Mouse (Mus musculus) midbrain, embryonic 13.5 days (tissue): ENCODE data around the gene Arhgdig. TPM values are rescaled to one million over a fixed set of nuclear protein-coding genes. Genes with fewer than 3 reads are reported as not detected.
A peak's percentile ranks its signal among the peaks of the same experiment; 100 is the strongest.

Experiments used
- ATAC-seq: fragments of 200-750 bp; cut with Nextera tagmentation; 2 replicates; pipeline ENCODE4 v1.8.0; 2017; ENCODE audit warnings: mild to moderate bottlenecking, moderate TSS enrichment, moderate library complexity
- H3K27ac ChIP-seq: fragments of 300-500 bp; sonication (generic); 2 replicates; pipeline ENCODE4 v1.5.1; 2015; ENCODE audit warnings: inconsistent platforms, mild to moderate bottlenecking, moderate library complexity
- H3K27me3 ChIP-seq: fragments of 300-500 bp; sonication (generic); 2 replicates; pipeline ENCODE4 v1.6.1; 2015; ENCODE audit warnings: mild to moderate bottlenecking, inconsistent platforms
- H3K36me3 ChIP-seq: fragments of 300-500 bp; sonication (generic); 2 replicates; pipeline ENCODE4 v1.6.1; 2015; ENCODE audit warnings: mild to moderate bottlenecking, inconsistent platforms
- H3K4me1 ChIP-seq: fragments of 300-500 bp; sonication (generic); replicated peaks from 2 replicates; pipeline ENCODE4 v1.6.1; 2015; ENCODE audit warnings: inconsistent platforms
- H3K4me2 ChIP-seq: fragments of 300-500 bp; sonication (generic); replicated peaks from 2 replicates; pipeline ENCODE4 v1.6.1; 2015; ENCODE audit warnings: moderate library complexity, mild to moderate bottlenecking, inconsistent platforms
- H3K4me3 ChIP-seq: fragments of 300-500 bp; sonication (generic); replicated peaks from 2 replicates; pipeline ENCODE4 v1.5.1; 2015; ENCODE audit warnings: mild to moderate bottlenecking, inconsistent platforms
- H3K9ac ChIP-seq: fragments of 300-500 bp; sonication (generic); replicated peaks from 2 replicates; pipeline ENCODE4 v1.6.1; 2015; ENCODE audit warnings: mild to moderate bottlenecking, inconsistent platforms
- H3K9me3 ChIP-seq: fragments of 300-500 bp; sonication (generic); 2 replicates; pipeline ENCODE4 v1.6.1; 2016; ENCODE audit warnings: mild to moderate bottlenecking, inconsistent platforms
- WGBS: fragments of 180-500 bp; shearing (Covaris S2); methylation state at CpG from one replicate; pipeline ENCODE4 v1.1.7; 2015; 5-methylcytosine and 5-hydroxymethylcytosine counted together
- polyA plus RNA-seq: library from polyadenylated mRNA; unstranded; fragments of >200 nt; fragmentation: Nextera tagmentation; extraction: Ambion mirVana; gene quantifications from 2 replicates; pipeline ENCODE4 v1.2.1, GENCODE M21; 2015

Gene Arhgdig
- 28.1 and 28.3 TPM in 2 replicates for polyA plus RNA-seq

GRCm38 (mm10) chr17:26207686-26208085 lies at the start of gene Arhgdig:
Arhgdig (minus strand) TSS chr17:26207786.
- no peak within 1 kb of the TSS for H3K4me3 ChIP-seq
- peaks cover 3% of the 10 kb centered on the region; the same call in 1 of the 2 replicates for H3K36me3 ChIP-seq
- no peak within 1 kb of the TSS for H3K9ac ChIP-seq
- WGBS: 87% methylated on average over 12 of the region's 12 CpGs
- no peak for ATAC-seq
- no peak within 1 kb of the TSS for H3K27ac ChIP-seq
- H3K9me3 ChIP-seq: no peaks in the 10 kb centered on the region
- peaks cover 10% of the 10 kb centered on the region for H3K4me1 ChIP-seq
- H3K4me2 ChIP-seq: no peak within 1 kb of the TSS
- H3K27me3 ChIP-seq: peaks cover 30% of the 10 kb centered on the region

DNA sequence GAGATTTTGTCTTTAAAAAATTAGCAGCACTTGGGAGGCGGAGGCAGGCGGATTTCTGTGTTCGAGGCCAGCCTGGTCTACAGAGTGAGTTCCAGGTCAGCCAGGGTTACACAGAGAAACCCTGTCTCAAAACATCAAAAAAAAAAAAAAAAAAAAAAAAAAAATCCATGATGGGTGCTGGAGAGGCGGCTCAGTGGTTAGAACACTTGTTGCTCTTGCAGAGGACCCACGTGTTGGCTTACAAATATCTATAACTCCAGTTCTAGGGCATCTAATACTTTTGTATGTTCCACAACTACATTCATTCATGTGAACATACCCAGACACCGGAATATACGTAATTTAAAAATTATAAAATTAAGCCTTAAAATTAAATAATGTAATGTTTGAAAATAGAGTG lies 47.7 kb upstream of the Arhgdig start:
- no peak overlapping the region for H3K9ac ChIP-seq
- 96% methylated on average over 7 of the region's 7 CpGs for WGBS

DNA sequence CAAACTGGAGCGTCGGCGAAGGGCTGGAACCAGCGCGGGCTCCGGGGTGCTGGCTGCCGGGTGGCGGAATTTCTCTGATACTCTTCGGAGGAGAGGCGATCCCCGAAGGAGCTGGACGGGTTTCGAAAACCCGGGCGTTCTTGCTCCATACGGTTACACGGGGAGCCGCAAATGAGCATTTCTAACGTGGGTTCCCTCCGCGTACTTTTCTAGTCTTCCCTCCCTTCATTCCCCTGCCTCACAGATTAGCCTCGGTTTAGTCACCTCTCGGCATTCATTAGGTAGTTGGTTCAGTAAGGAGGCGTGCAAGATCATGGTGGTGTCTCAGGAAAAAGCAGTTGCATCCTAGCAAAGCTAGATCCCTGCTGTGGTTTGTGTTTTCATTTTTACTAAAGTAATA lies 45.8 kb upstream of the Arhgdig start:
- Histone ChIP-seq H3K9ac (peak overlapping the region; percentile 99), H3K27me3 (no peaks in the 10 kb centered on the region), H3K4me3 (peak overlapping the region; percentile 98), H3K4me2 (peak overlapping the region; percentile 79), H3K4me1 (peaks cover 17% of the 10 kb centered on the region), H3K27ac (peak overlapping the region; percentile 99), H3K9me3 (no peaks in the 10 kb centered on the region), H3K36me3 (peaks cover 21% of the 10 kb centered on the region)
- WGBS: under 1% methylated on average over 24 of the region's 24 CpGs
- no peak for ATAC-seq

More for the DNA sequence above, 47.7 kb upstream of the Arhgdig start:
- no peak overlapping the region for H3K4me3 ChIP-seq
- peaks cover 38% of the 10 kb centered on the region for H3K36me3 ChIP-seq
- no peak overlapping the region for H3K27ac ChIP-seq
- peaks cover 17% of the 10 kb centered on the region for H3K4me1 ChIP-seq
- H3K4me2 ChIP-seq: no peak overlapping the region
- no peaks in the 10 kb centered on the region for H3K27me3 ChIP-seq
- H3K9me3 ChIP-seq: no peaks in the 10 kb centered on the region
- no peak for ATAC-seq

DNA sequence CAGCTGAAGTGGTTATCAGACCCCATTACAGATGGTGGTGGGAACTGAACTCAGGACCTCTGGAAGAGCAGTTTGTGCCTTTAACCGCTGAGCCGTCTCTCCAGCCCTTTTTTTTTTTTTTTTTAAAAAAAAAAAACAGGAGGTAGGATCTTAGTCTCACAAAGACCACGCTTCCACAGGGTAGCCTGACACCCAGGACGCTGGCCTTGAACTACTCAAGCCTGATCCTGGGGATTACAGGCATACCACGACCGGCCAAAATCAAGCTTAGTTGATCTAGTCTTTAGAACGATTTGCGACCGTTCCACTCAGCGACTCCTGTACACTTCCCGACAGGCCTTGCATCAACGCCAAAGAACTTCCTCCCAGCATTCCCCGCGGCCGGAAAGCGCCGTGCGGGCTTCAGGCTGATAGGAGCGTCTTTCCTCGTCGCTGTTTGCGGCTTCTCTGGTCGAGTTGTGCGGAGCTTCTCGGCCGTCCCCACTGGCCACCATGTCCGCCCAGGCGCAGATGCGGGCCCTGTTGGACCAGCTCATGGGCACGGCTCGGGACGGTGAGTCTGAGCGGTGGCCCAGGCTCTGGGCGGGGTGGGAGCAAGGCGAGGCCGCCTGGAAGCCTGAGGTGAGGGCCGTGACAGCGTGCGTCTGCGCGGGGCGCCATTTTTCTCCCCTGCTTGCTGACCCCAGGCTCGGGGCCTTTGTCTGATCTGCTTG lies 45.1 kb upstream of the Arhgdig start, which contains the start of gene Luc7l:
Gene Luc7l (plus strand): TSS at position 358 of the 713 bp plus-strand sequence.
- no peaks in the 10 kb centered on the region for H3K9me3 ChIP-seq
- WGBS: 0% methylated on average over 43 of the region's 43 CpGs
- H3K4me3 ChIP-seq: peak within 1 kb of the TSS; percentile 98
- H3K9ac ChIP-seq: peak within 1 kb of the TSS; percentile 99
- peak within 1 kb of the TSS; percentile 79 for H3K4me2 ChIP-seq
- no peaks in the 10 kb centered on the region for H3K27me3 ChIP-seq
- H3K36me3 ChIP-seq: peaks cover 15% of the 10 kb centered on the region
- ATAC-seq: peak; percentile 97
- peak within 1 kb of the TSS; percentile 99 for H3K27ac ChIP-seq
- peaks cover 17% of the 10 kb centered on the region for H3K4me1 ChIP-seq

DNA sequence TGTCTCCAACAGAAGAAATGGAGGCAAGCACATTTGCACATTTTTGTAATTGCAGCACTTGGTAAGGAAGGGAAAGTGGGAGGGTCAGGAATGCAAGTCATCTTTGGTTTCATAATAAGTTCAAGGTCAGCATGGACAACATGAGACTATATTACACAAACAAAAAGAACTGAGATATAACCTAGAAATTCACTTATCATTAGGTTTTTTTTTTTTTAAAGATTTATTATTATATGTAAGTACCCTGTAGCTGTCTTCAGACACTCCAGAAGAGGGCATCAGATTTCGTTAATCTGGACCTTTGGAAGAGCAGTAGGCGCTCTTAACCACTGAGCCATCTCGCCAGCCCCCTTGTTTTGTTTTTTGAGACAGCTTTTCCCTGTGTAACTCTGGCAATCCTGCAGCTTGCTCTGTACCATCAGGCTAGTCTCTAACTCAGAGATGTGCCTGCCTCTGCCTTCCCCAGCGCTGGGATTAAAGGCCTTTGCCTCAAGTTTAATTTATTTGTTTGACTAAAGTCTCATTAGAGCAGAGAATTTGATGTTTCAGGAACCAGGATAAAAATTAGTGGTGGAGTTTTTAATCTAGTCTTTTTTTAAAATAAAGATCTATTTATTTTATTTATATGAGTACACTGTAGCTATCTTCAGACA lies 44.4 kb upstream of the Arhgdig start:
- no peaks in the 10 kb centered on the region for H3K9me3 ChIP-seq
- H3K4me3 ChIP-seq: peak overlapping the region; percentile 98
- no peaks in the 10 kb centered on the region for H3K27me3 ChIP-seq
- WGBS: 50% methylated on average over 4 of the region's 4 CpGs
- ATAC-seq: no peak
- peaks cover 17% of the 10 kb centered on the region for H3K4me1 ChIP-seq
- peak overlapping the region; percentile 99 for H3K27ac ChIP-seq
- H3K4me2 ChIP-seq: peak overlapping the region; percentile 79
- H3K9ac ChIP-seq: no peak overlapping the region; the same call in 1 of the 2 replicates
- peaks cover 8% of the 10 kb centered on the region for H3K36me3 ChIP-seq

DNA sequence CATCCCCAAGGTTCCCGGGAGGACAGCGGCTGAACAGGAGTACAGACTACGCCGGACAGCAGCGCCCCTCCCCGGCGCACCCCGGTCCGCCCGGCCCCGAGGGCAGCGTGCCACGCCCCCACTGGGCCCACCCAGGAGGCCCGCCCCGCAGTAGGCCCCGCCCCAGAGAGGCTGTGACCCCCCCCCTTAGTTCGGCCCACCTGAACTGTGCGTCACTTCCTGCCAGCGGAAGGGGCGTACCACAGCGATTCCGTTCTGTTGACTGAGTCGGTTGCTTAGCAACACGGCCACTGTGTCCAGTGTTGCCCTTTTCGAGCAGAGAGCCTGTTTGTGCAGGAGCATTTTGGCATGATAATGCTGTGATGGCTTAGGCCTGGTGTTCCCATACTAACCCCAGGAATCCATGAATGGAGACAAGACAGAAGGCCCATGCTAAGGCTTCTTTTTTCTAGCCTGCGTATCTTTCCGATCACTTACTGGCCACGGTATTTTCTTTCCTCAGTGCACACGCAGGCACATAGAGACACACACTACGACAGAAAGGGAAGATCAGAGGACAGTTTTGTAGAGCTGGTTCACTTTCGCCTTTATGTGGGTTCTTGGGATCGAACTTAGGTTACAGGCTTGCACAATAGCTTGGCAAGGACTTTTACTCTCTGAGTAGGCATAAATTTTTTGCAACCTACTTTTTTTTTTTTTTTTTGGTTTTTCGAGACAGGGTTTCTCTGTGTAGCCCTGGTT lies 36.7 kb upstream of the Arhgdig start, which contains the start of gene Fam234a:
Gene Fam234a (minus strand): TSS at position 142 of the 741 bp plus-strand sequence.
- Histone ChIP-seq H3K4me1 (peaks cover 27% of the 10 kb centered on the region), H3K36me3 (no peaks in the 10 kb centered on the region), H3K27ac (peak within 1 kb of the TSS; percentile 71), H3K9me3 (no peaks in the 10 kb centered on the region), H3K4me3 (peak within 1 kb of the TSS; percentile 75), H3K27me3 (no peaks in the 10 kb centered on the region), H3K4me2 (peak within 1 kb of the TSS; percentile 84), H3K9ac (peak within 1 kb of the TSS; percentile 79)
- 7% methylated on average over 33 of the region's 33 CpGs for WGBS
- ATAC-seq: peak; percentile 97

GRCm38 (mm10) chr17:26243471-26244100 lies 36.0 kb upstream of the Arhgdig start:
- WGBS: 1% methylated on average over 32 of the region's 32 CpGs

DNA sequence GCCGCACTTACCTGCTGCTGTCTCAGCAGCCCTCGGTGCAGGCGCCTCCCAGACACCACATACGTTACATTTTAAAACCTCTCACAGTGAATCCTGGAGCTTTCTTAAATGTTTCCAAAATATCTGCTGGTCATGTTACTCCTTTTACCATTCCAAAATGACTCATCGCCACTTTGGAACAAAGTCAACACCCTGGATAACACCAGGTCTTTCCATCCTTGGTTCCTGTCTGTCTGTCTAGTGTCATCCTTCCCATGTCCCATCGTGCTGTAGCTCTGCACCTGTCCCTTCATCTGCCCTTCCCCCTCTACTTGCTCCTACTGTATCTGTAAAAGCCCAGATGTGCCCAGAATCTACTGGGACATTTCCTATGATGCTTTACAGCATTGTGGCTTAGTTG lies 33.4 kb upstream of the Arhgdig start:
- Histone ChIP-seq H3K9ac (no peak overlapping the region), H3K4me2 (no peak overlapping the region), H3K27me3 (no peaks in the 10 kb centered on the region), H3K4me1 (peaks cover 27% of the 10 kb centered on the region), H3K9me3 (no peaks in the 10 kb centered on the region), H3K4me3 (no peak overlapping the region), H3K27ac (no peak overlapping the region), H3K36me3 (no peaks in the 10 kb centered on the region)
- no peak for ATAC-seq
- WGBS: 84% methylated on average over 6 of the region's 6 CpGs

More at GRCm38 (mm10) chr17:26243471-26244100, 36.0 kb upstream of the Arhgdig start:
- H3K9ac ChIP-seq: peak overlapping the region; percentile 79
- H3K9me3 ChIP-seq: no peaks in the 10 kb centered on the region
- no peaks in the 10 kb centered on the region for H3K36me3 ChIP-seq
- H3K4me3 ChIP-seq: peak overlapping the region; percentile 75
- ATAC-seq: peak; percentile 96
- no peaks in the 10 kb centered on the region for H3K27me3 ChIP-seq
- peak overlapping the region; percentile 69 for H3K27ac ChIP-seq
- H3K4me2 ChIP-seq: peak overlapping the region; percentile 84
- H3K4me1 ChIP-seq: peaks cover 27% of the 10 kb centered on the region

- Histone ChIP-seq H3K27ac (no peak overlapping the region), H3K36me3 (no peaks in the 10 kb centered on the region), H3K9ac (no peak overlapping the region), H3K27me3 (no peaks in the 10 kb centered on the region), H3K4me2 (no peak overlapping the region), H3K4me1 (peaks cover 30% of the 10 kb centered on the region), H3K4me3 (no peak overlapping the region), H3K9me3 (no peaks in the 10 kb centered on the region)
- 82% methylated on average over 6 of the region's 6 CpGs for WGBS
- no peak for ATAC-seq
Observed at GRCm38 (mm10) chr17:26240120-26240790, 32.7 kb upstream of the Arhgdig start.

DNA sequence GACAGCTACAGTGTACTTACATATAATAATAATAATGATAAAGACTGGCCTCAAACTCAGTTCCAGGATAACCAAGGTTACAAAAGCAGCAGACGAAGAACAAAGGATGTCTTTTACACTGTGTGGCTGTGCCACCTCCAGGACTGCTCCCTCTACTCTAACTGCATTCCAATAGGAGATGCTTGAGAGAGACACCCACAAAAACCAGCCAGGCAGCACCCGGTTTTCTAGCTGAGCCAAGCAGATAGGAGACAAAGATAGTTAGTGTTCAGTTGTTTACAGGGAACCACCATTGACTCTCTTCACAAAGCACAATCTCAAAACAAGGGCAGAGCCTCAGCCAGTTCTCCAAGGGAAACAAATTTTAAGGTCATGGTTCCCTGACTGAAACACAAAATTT lies 32.0 kb upstream of the Arhgdig start:
- no peak for ATAC-seq
- no peak overlapping the region for H3K4me3 ChIP-seq
- no peak overlapping the region for H3K9ac ChIP-seq
- H3K4me1 ChIP-seq: peaks cover 26% of the 10 kb centered on the region
- no peak overlapping the region for H3K4me2 ChIP-seq
- H3K36me3 ChIP-seq: no peaks in the 10 kb centered on the region
- WGBS: 73% methylated on average over 2 of the region's 2 CpGs
- H3K27ac ChIP-seq: no peak overlapping the region
- no peaks in the 10 kb centered on the region for H3K27me3 ChIP-seq
- no peaks in the 10 kb centered on the region for H3K9me3 ChIP-seq

DNA sequence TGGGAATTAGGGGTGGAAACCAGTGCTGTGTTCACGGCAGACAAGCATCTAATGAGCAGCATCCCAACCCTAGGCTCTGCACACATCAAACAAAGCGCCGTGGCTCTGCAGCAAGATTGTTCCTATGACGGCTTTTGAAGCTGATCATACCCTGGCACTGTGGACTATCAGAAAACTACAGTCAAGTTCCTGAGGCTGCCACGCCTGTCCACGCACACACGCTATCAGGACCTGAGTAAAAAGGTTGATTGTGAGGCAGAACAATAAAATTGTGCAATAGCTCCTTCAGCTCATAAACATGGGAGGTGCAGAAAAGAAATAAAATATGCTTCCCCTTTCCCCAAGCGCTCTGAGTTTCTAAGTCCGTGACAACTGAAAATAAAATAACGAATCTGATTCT lies 30.1 kb upstream of the Arhgdig start:
- 93% methylated on average over 10 of the region's 10 CpGs for WGBS
- no peak overlapping the region for H3K4me3 ChIP-seq

More for the DNA sequence above, 30.1 kb upstream of the Arhgdig start:
- Histone ChIP-seq H3K36me3 (0 out of 2 replicates have a peak, but pooled peaks cover 4% of the 10 kb centered on the region), H3K9ac (no peak overlapping the region), H3K27ac (no peak overlapping the region), H3K27me3 (no peaks in the 10 kb centered on the region), H3K9me3 (no peaks in the 10 kb centered on the region), H3K4me2 (no peak overlapping the region), H3K4me1 (peaks cover 13% of the 10 kb centered on the region)
- ATAC-seq: no peak
